Mouse (Mus musculus) heart, postnatal 0 days (tissue): Measurements from ENCODE around the gene Arhgap15. TPM values are rescaled to one million over a fixed set of nuclear protein-coding genes. Genes with fewer than 3 reads are reported as not detected.

Experiments
- ATAC-seq: fragments of 200-750 bp; cut with Nextera tagmentation; 2 replicates; pipeline ENCODE4 v1.8.0; 2017; ENCODE audit warnings: low read depth, moderate number of reproducible peaks, moderate library complexity; ENCODE audit not compliant: insufficient read depth
- DNase-seq: peaks from one replicate; pipeline ENCODE4 v3.0.0-alpha.2; 2016; ENCODE audit warnings: low spot score
- H3K27ac ChIP-seq: fragments of 300-500 bp; sonication (generic); 2 replicates; pipeline ENCODE4 v1.5.1; 2014; ENCODE audit warnings: low read depth, mild to moderate bottlenecking
- H3K27me3 ChIP-seq: fragments of 300-500 bp; sonication (generic); 2 replicates; pipeline ENCODE4 v1.6.1; 2014; ENCODE audit warnings: low read length, mixed read lengths; ENCODE audit not compliant: control insufficient read depth, insufficient read depth
- H3K36me3 ChIP-seq: fragments of 300-500 bp; sonication (generic); replicated peaks from 2 replicates; pipeline ENCODE4 v1.6.1; 2014; ENCODE audit warnings: low read length, mixed read lengths; ENCODE audit not compliant: control insufficient read depth, insufficient read depth
- H3K4me1 ChIP-seq: fragments of 300-500 bp; sonication (generic); 2 replicates; pipeline ENCODE4 v1.6.1; 2014; ENCODE audit warnings: antibody characterized with exemption; ENCODE audit not compliant: control insufficient read depth, insufficient read depth
- H3K4me2 ChIP-seq: fragments of 300-500 bp; sonication (generic); 2 replicates; pipeline ENCODE4 v1.6.1; 2014; ENCODE audit warnings: low read depth, mild to moderate bottlenecking, low read length, moderate library complexity
- H3K4me3 ChIP-seq: fragments of 300-500 bp; sonication (generic); 2 replicates; pipeline ENCODE4 v1.5.1; 2014; ENCODE audit warnings: low read depth, low read length
- H3K9ac ChIP-seq: fragments of 300-500 bp; sonication (generic); replicated peaks from 2 replicates; pipeline ENCODE4 v1.6.1; 2014; ENCODE audit warnings: low read depth, low read length, mixed read lengths
- H3K9me3 ChIP-seq: fragments of 300-500 bp; sonication (generic); replicated peaks from 2 replicates; pipeline ENCODE4 v1.6.1; 2016; ENCODE audit warnings: low read length; ENCODE audit not compliant: control insufficient read depth
- CTCF ChIP-seq: IDR thresholded peaks from 2 replicates; pipeline ENCODE4 v1.5.1; 2016; ENCODE audit warnings: antibody characterized with exemption, control low read depth, low read depth
- EP300 ChIP-seq: IDR thresholded peaks from 2 replicates; pipeline ENCODE4 v1.6.1; 2016; ENCODE audit warnings: antibody characterized with exemption, low read depth
- WGBS: fragments of 180-500 bp; shearing (Covaris S2); extraction: QIAGEN DNeasy Blood & Tissue Kit; methylation state at CpG from one replicate; pipeline ENCODE4 v1.1.7; 2014; 5-methylcytosine and 5-hydroxymethylcytosine counted together
- polyA plus RNA-seq: library from polyadenylated mRNA; unstranded; fragments of >200 nt; fragmentation: Nextera tagmentation; extraction: Ambion mirVana; gene quantifications from 2 replicates; pipeline ENCODE4 v1.2.1, GENCODE M21; 2015
- total RNA-seq: library from RNA; depleted of rRNA; stranded (reverse); fragments of >200 nt; gene quantifications from 2 replicates; pipeline ENCODE4 v1.2.3, GENCODE M21; 2014; ENCODE audit warnings: low replicate concordance

The Arhgap15 gene
- total and polyA plus RNA-seq, 2 experiments from 2014 or later: 0.46 to 1.7 TPM

- H3K9ac ChIP-seq: no peak overlapping the region
Measured at GRCm38 (mm10) chr2:44104282-44105197, 355.9 kb downstream of the Arhgap15 start.

GRCm38 (mm10) chr2:44105198-44105555 is 356.6 kb downstream of the Arhgap15 start:
- no peak for DNase-seq
- no peak for ATAC-seq
- Histone ChIP-seq H3K9me3 (no peaks in the 10 kb centered on the region), H3K27me3 (no peaks in the 10 kb centered on the region), H3K36me3 (no peaks in the 10 kb centered on the region), H3K9ac (no peak overlapping the region), H3K4me2 (no peak overlapping the region), H3K4me1 (no peaks in the 10 kb centered on the region), H3K27ac (peak overlapping the region; percentile 53), H3K4me3 (no peak overlapping the region)
- WGBS: 59% methylated on average over 8 of the region's 8 CpGs
- no peak for TF ChIP-seq CTCF
- TF ChIP-seq EP300: no peak

More at GRCm38 (mm10) chr2:44104282-44105197, 355.9 kb downstream of the Arhgap15 start:
- Histone ChIP-seq H3K4me3 (no peak overlapping the region), H3K4me1 (no peaks in the 10 kb centered on the region), H3K36me3 (no peaks in the 10 kb centered on the region), H3K27ac (peak overlapping the region; percentile 53), H3K9me3 (no peaks in the 10 kb centered on the region), H3K4me2 (no peak overlapping the region; the same call in 1 of the 2 replicates), H3K27me3 (no peaks in the 10 kb centered on the region)
- DNase-seq: peak; percentile 26
- peak; percentile 58 for ATAC-seq
- no peak for TF ChIP-seq EP300
- TF ChIP-seq CTCF: no peak
- WGBS: 45% methylated on average over 22 of the region's 22 CpGs

- ATAC-seq: no peak
- Histone ChIP-seq H3K27me3 (no peaks in the 10 kb centered on the region), H3K36me3 (no peaks in the 10 kb centered on the region), H3K9ac (no peak overlapping the region), H3K4me2 (no peak overlapping the region), H3K4me3 (no peak overlapping the region), H3K4me1 (no peaks in the 10 kb centered on the region), H3K9me3 (no peaks in the 10 kb centered on the region), H3K27ac (no peak overlapping the region)
- 92% methylated on average over 8 of the region's 8 CpGs for WGBS
- no peak for DNase-seq
- no peak for TF ChIP-seq EP300
- TF ChIP-seq CTCF: no peak
Measured at GRCm38 (mm10) chr2:44106359-44106758, 357.7 kb downstream of the Arhgap15 start.

- DNase-seq (no peak), ATAC-seq (no peak)
- Histone ChIP-seq H3K4me2 (no peak overlapping the region), H3K36me3 (no peaks in the 10 kb centered on the region), H3K4me3 (no peak overlapping the region), H3K4me1 (no peaks in the 10 kb centered on the region), H3K9me3 (no peaks in the 10 kb centered on the region), H3K27me3 (no peaks in the 10 kb centered on the region), H3K9ac (no peak overlapping the region), H3K27ac (no peak overlapping the region)
- WGBS: 74% methylated on average over 3 of the region's 3 CpGs
- TF ChIP-seq CTCF: no peak
- TF ChIP-seq EP300: no peak
Measured at GRCm38 (mm10) chr2:44111276-44111675, 362.7 kb downstream of the Arhgap15 start.

- Histone ChIP-seq H3K9me3 (no peaks in the 10 kb centered on the region), H3K27me3 (no peaks in the 10 kb centered on the region), H3K4me2 (no peak overlapping the region), H3K27ac (peak overlapping the region; percentile 34; the same call in 1 of the 2 replicates), H3K4me1 (no peaks in the 10 kb centered on the region), H3K4me3 (no peak overlapping the region), H3K36me3 (no peaks in the 10 kb centered on the region), H3K9ac (no peak overlapping the region)
- ATAC-seq: no peak
- TF ChIP-seq EP300 (no peak), CTCF (no peak)
- WGBS: 64% methylated on average over 9 of the region's 9 CpGs
- DNase-seq: no peak
Measured at GRCm38 (mm10) chr2:44112990-44113798, 364.6 kb downstream of the Arhgap15 start.
